Mouse (Mus musculus) myocyte (in vitro differentiated cells): Measurements from ENCODE around the gene Gm10271.

Experiments
- CEBPB ChIP-seq: IDR thresholded peaks from 2 replicates; pipeline ENCODE4 v1.6.1; 2011; ENCODE audit warnings: mild to moderate bottlenecking, moderate library complexity; ENCODE audit not compliant: poor library complexity, insufficient read depth, severe bottlenecking
- E2F4 ChIP-seq: IDR thresholded peaks from one replicate; pipeline ENCODE4 v1.6.1; 2011; ENCODE audit warnings: mild to moderate bottlenecking, control low read depth, moderate library complexity; ENCODE audit not compliant: insufficient read depth
- MAX ChIP-seq: IDR thresholded peaks from one replicate; pipeline ENCODE4 v1.6.1; 2011; ENCODE audit warnings: low read depth, mild to moderate bottlenecking, control low read depth
- MYOD1 ChIP-seq, 3 experiments: IDR thresholded peaks; one replicate each; pipeline ENCODE4 v1.6.1; 2011; ENCODE audit warnings: control low read depth in 2 of 3, low read depth in 2 of 3, mild to moderate bottlenecking in 2 of 3, moderate library complexity in 1 of 3; ENCODE audit not compliant: insufficient read length in 2 of 3, control insufficient read depth in 1 of 3
- MYOG ChIP-seq, 3 experiments: IDR thresholded peaks; one replicate each; pipeline ENCODE4 v1.6.1; 2011; ENCODE audit warnings: control low read depth in 2 of 3, low read depth in 2 of 3, mild to moderate bottlenecking in 2 of 3; ENCODE audit not compliant: insufficient read length in 2 of 3, control insufficient read depth in 1 of 3, insufficient read depth in 1 of 3
- POLR2A ChIP-seq: IDR thresholded peaks from one replicate; pipeline ENCODE4 v1.6.1; 2011; ENCODE audit warnings: low read depth, mild to moderate bottlenecking, control low read depth, moderate library complexity; ENCODE audit not compliant: insufficient read length
- POLR2AphosphoS2 ChIP-seq: IDR thresholded peaks from one replicate; pipeline ENCODE4 v1.6.1; 2011; ENCODE audit warnings: low read depth, control low read depth; ENCODE audit not compliant: insufficient read length
- REST ChIP-seq: IDR thresholded peaks from one replicate; pipeline ENCODE4 v1.6.1; 2011; ENCODE audit warnings: mild to moderate bottlenecking, control low read depth, moderate library complexity; ENCODE audit not compliant: insufficient read depth, insufficient read length
- SRF ChIP-seq: IDR thresholded peaks from one replicate; pipeline ENCODE4 v1.6.1; 2011; ENCODE audit warnings: low read depth; ENCODE audit not compliant: control insufficient read depth, insufficient read length
- TCF12 ChIP-seq: IDR thresholded peaks from one replicate; pipeline ENCODE4 v1.6.1; 2011; ENCODE audit warnings: mild to moderate bottlenecking, control low read depth; ENCODE audit not compliant: poor library complexity, insufficient read depth, severe bottlenecking
- TCF3 ChIP-seq: IDR thresholded peaks from one replicate; pipeline ENCODE4 v1.6.1; 2011; ENCODE audit warnings: low read depth, control low read depth; ENCODE audit not compliant: insufficient read length
- USF1 ChIP-seq: IDR thresholded peaks from one replicate; pipeline ENCODE4 v1.6.1; 2011; ENCODE audit warnings: low read depth, mild to moderate bottlenecking, control low read depth, moderate library complexity

DNA sequence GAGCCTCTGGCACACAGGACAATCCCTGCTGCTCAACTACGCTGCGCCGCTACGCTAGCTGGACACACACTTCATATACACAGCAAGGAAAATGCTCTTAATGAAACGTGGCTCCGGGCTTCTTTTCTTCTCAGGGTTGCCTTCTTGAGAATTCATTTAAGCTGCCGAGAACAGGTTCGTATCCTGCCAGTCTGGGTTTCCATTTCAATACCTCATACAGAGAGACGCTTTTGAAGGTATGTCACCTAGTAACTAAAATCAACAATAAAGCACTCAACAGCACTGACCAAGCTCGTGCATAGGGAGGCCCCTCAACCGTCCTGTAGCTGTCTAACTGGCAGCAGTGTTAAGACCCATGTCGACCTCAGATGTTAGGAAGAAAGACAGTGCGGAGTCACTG is 40.0 kb downstream of the Gm10271 start:
- TF ChIP-seq POLR2A (no peak), MYOG (IDR thresholded peaks at IDR 0.05; ENCODE audit: control insufficient read depth in 1 of 3, insufficient read depth in 1 of 3, insufficient read length in 2 of 3, low read depth in 2 of 3) (no peak), REST (no peak), CEBPB (no peak), USF1 (no peak), MAX (no peak), TCF12 (no peak), TCF3 (no peak), E2F4 (no peak), POLR2AphosphoS2 (no peak), MYOD1 (IDR thresholded peaks at IDR 0.05; ENCODE audit: control insufficient read depth in 1 of 3, insufficient read length in 2 of 3, low read depth in 2 of 3) (no peak), SRF (no peak)
